Mouse (Mus musculus): Measurements from ENCODE around the gene Cdkn2b.

Gene Cdkn2b

GRCm38 (mm10) chr4:89289028-89289427 lies 21.8 kb downstream of the Cdkn2b start:
- no peak for DNase-seq (ENCODE audit: low spot score)

GRCm38 (mm10) chr4:89286566-89286965 lies 24.3 kb downstream of the Cdkn2b start:
- DNase-seq (ENCODE audit: low spot score), result no peak

GRCm38 (mm10) chr4:89285688-89286087 lies 25.2 kb downstream of the Cdkn2b start:
- DNase-seq (ENCODE audit: low spot score), result no peak

DNA sequence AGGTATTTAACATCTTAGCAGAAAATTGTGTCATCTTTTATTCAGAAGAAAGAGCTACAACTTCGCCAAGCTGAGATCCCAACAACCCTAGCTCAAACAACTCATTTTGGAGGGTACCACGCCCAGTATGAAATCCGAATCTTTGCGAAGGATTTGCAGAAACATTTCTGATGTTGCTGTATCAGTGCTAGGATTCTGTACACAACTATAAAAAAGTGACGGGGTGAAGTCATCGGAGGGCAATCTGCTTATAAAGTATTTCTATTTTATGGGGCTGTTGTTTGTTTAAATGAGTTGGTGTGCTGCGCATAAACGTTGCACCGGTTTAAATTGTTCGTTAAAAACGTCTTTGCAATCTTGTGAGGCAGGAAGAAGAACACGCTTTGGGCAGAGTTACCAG lies 28.2 kb downstream of the Cdkn2b start:
- no peak for DNase-seq (ENCODE audit: low spot score)

GRCm38 (mm10) chr4:89282036-89282566 lies 28.7 kb downstream of the Cdkn2b start:
- peak; percentile 69 for DNase-seq (ENCODE audit: low spot score)

DNA sequence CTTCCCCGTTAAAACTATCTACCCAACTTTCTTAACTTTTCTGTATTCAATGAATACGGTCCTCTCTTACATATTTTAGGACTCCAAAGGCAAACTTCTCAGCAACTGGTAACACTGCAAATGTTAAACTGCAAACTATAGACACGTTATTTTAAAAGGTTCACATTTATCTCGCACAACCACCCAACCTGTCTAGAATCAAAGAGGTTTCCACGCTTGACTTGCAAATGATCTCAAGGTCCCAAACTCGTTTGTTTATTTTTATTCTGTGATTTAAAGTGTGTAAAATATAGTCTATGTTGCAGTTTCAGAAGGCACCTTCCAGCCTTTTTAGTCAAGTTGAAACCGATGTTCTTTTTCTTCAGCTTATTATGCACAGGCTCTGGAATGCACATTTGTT lies 29.6 kb downstream of the Cdkn2b start:
- DNase-seq (ENCODE audit: low spot score), result no peak

- no peak for DNase-seq (ENCODE audit: low spot score)
Measured at GRCm38 (mm10) chr4:89279641-89280040, 31.2 kb downstream of the Cdkn2b start.

DNA sequence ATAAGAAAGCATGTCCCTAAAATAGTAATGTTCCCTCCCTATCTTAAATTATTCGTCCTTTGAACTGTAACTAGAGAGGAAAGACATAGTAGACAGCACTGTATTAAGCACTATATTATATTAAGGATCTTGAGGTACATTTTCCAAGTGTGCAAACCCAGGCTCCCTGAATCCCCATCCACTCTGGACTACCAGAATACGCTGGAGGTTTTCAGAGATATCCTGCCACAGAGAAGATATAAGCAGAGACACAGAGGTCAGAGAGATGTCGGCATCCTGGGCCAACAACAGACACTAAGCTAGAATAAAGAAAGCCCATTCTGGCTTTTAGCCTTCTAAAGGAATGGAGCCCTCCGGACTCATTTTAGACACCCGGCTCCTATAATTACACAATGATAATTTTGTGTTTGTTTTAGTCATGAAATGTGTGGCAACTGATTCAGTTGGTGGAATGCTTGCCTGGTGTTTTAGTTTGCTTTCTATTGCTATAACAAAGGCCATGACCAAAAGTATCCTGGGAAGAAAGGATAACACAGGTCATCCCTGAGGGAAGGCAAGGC lies 33.4 kb downstream of the Cdkn2b start:
- no peak for DNase-seq (ENCODE audit: low spot score)

DNA sequence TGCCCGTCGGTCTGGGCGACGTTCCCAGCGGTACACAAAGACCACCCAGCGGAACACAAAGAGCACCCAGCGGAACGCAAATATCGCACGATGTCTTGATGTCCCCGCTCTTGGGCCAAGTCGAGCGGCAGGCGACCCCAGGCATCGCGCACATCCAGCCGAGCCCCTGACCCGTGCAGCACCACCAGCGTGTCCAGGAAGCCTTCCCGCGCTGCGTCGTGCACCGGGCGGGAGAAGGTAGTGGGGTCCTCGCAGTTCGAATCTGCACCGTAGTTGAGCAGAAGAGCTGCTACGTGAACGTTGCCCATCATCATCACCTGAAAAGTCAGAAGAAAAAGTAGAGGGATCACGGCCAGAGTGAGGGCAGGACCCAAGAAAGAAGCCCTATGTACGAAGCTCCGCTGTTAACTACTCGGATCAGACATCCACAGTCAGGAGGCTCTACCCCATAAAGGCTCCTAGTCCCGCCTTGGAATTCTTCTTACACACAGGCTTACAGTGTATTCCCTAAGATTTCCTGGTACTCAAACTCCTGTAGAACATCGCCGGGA lies 34.1 kb downstream of the Cdkn2b start:
- DNase-seq (ENCODE audit: low spot score), result no peak

DNA sequence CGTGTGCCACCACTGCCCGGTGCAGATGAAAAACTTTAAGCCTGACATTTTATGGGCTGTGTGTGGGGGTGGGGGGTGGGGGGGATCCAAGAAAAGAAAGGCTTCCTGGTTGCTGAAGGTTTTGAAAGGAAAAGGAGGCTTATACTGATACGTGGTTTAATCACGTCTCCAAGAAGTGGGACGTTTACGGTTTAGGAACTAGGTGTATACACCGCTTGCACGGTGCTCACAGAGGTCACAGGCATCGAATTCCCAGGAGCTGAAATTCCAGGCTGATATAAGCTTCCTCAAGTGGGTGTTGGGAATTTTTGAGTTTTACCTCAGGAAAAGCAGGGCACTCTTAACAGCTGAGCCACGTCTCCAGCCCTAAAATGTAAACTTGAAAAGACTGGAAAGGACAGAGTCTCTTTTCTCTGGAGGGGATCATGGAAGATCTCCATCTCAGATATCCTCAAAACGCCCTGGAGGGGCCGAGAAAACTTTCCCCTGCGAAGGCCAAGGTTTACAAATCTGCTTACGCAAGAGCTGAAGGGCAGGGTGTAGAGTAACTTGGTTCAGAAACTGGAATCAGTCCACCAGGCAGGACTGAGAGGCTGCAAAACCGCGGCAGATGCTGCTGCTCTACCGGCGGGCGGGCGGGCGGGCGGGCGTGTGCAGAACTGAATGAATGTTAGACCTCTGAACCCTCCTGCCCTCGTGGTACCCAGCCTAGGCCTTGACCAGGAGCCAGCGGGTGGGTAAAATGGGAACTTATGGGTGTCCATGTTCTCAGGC lies 34.8 kb downstream of the Cdkn2b start:
- no peak for DNase-seq (ENCODE audit: low spot score)

- no peak for DNase-seq (ENCODE audit: low spot score)
Measured at GRCm38 (mm10) chr4:89274829-89275548, 35.9 kb downstream of the Cdkn2b start.

DNA sequence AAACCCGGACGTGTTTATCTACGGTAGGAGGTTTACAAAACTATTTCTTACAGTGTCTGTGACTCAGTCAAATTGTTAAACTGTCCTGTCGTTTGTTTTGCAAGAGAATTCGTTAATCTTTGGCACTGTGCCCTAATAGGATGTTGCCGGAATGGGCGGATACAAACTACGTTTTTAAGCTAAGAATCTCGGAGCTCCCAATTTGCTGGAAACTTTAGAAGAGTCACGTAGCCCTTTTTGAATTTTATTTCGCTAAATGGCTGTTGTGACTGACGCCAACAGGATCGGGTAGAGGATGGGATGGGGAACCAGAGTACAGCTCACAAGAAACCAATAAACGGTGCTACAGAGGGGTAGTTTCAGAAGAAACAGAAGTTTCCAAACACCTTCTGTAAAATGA lies 36.8 kb downstream of the Cdkn2b start:
- no peak for DNase-seq (ENCODE audit: low spot score)

GRCm38 (mm10) chr4:89273585-89273984 lies 37.3 kb downstream of the Cdkn2b start:
- DNase-seq (ENCODE audit: low spot score), result no peak

- no peak for DNase-seq (ENCODE audit: low spot score)
Measured at GRCm38 (mm10) chr4:89272961-89273540, 37.8 kb downstream of the Cdkn2b start.

GRCm38 (mm10) chr4:89272101-89272718 lies 38.6 kb downstream of the Cdkn2b start:
- peak; percentile 57 for DNase-seq (ENCODE audit: low spot score)

DNA sequence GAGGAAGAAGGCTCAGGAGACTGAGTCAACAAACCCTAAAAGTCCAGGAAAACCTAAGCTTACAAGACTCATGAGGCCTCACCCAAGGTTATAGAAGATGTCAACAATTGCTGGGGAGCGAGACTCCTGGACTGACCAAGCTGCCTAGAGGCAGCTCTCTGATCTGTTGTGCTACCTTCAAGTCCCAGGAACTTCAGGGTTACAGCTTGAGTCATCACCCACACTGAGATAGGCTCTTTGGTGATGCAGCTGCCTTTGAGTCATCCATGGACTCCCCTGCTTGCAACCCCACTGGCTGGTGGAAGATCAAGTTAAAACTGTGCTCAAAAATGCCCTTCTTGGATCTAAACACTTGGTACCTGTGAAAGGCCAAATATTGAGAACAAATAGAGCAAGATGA lies 53.1 kb downstream of the Cdkn2b start:
- no peak for DNase-seq (ENCODE audit: low spot score)

Measured in embryo, embryonic 10 days (tissue).